Mouse (Mus musculus): ENCODE measurements around the gene Adamtsl2. TPM values are rescaled to one million over a fixed set of nuclear protein-coding genes. Genes with fewer than 3 reads are reported as not detected.

Gene Adamtsl2
- polyA plus RNA-seq, 1 experiment from 2014 or later: 11.2 TPM

DNA sequence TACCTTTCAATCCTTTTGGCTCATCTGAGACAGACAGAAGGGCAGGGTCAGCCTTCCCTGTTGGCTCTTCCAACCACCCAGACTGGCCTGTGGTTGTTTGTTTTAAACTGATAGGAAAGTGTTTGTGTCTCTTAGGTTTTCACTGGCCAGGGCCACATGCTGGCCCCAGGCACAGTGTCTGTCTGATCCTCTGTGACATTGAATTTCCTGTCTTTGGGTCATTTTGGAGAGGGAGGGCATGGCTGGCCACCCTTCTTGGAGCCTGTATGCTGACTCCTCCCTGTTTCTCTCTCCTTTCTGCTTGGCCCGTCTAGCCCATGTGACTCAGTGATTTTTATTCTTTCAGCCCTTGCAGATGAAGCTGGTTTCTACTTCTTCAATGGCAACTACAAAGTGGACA, 10.1 kb downstream of the Adamtsl2 start:
- peaks cover 52% of the 10 kb centered on the region for H3K4me1 ChIP-seq
- H3K36me3 ChIP-seq: no peaks in the 10 kb centered on the region
- H3K27me3 ChIP-seq (replicated peaks): no peaks in the 10 kb centered on the region
- H3K4me3 ChIP-seq: no peak overlapping the region
- WGBS: 65% methylated on average over 1 of the region's 1 CpGs
- H3K27ac ChIP-seq (replicated peaks): no peak overlapping the region
- H3K9me3 ChIP-seq: no peaks in the 10 kb centered on the region
- H3K4me2 ChIP-seq: no peak overlapping the region
- ATAC-seq (ENCODE audit: extremely low read depth, insufficient number of reproducible peaks, low FRiP score, low TSS enrichment): no peak
- no peak overlapping the region for H3K9ac ChIP-seq

- Histone ChIP-seq H3K27me3 (replicated peaks) (0 out of 2 replicates have a peak, but pooled peaks cover 5% of the 10 kb centered on the region), H3K36me3 (no peaks in the 10 kb centered on the region), H3K27ac (replicated peaks) (peak overlapping the region; percentile 69; the same call in 1 of the 2 replicates), H3K4me1 (peaks cover 39% of the 10 kb centered on the region), H3K9me3 (no peaks in the 10 kb centered on the region), H3K9ac (no peak overlapping the region), H3K4me3 (no peak overlapping the region), H3K4me2 (no peak overlapping the region)
- WGBS: 84% methylated on average over 7 of the region's 7 CpGs
- ATAC-seq (ENCODE audit: extremely low read depth, insufficient number of reproducible peaks, low FRiP score, low TSS enrichment): no peak
Measured at GRCm38 (mm10) chr2:27095178-27095577, 16.0 kb downstream of the Adamtsl2 start.

GRCm38 (mm10) chr2:27096341-27096981, 17.3 kb downstream of the Adamtsl2 start:
- ATAC-seq (ENCODE audit: extremely low read depth, insufficient number of reproducible peaks, low FRiP score, low TSS enrichment): no peak
- Histone ChIP-seq H3K9ac (peak overlapping the region; percentile 63), H3K36me3 (no peaks in the 10 kb centered on the region), H3K9me3 (no peaks in the 10 kb centered on the region), H3K4me1 (peaks cover 39% of the 10 kb centered on the region), H3K4me3 (no peak overlapping the region), H3K27ac (replicated peaks) (peak overlapping the region; percentile 69), H3K27me3 (replicated peaks) (0 out of 2 replicates have a peak, but pooled peaks cover 6% of the 10 kb centered on the region), H3K4me2 (peak overlapping the region; percentile 36)
- WGBS: 17% methylated on average over 13 of the region's 13 CpGs

DNA sequence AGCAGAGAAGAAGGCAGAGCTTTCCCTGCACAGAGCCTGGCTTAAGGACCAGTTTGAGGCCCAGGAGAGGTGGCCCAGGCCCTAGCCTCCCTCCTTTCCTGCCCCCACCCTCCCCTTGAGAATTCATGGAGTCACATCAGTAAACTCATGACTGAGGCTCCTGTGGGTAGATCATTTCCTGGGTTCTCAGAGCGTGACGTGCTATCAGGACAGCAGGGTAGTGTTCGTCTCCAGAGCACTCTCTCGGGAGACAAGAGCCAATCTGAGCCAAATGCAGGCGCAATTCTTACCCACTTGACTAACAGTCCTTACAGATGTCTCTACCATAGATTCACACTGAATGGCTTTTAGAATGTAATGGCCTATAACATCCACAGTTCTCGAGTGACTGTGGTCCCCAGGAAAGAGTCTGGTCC, 18.1 kb downstream of the Adamtsl2 start:
- Histone ChIP-seq H3K4me2 (no peak overlapping the region), H3K27ac (replicated peaks) (peak overlapping the region; percentile 69), H3K4me3 (no peak overlapping the region), H3K9me3 (no peaks in the 10 kb centered on the region), H3K36me3 (no peaks in the 10 kb centered on the region; the same call in 1 of the 2 replicates), H3K9ac (peak overlapping the region; percentile 63), H3K4me1 (peaks cover 39% of the 10 kb centered on the region), H3K27me3 (replicated peaks) (peaks cover 14% of the 10 kb centered on the region)
- no peak for ATAC-seq (ENCODE audit: extremely low read depth, insufficient number of reproducible peaks, low FRiP score, low TSS enrichment)
- WGBS: 30% methylated on average over 6 of the region's 6 CpGs

DNA sequence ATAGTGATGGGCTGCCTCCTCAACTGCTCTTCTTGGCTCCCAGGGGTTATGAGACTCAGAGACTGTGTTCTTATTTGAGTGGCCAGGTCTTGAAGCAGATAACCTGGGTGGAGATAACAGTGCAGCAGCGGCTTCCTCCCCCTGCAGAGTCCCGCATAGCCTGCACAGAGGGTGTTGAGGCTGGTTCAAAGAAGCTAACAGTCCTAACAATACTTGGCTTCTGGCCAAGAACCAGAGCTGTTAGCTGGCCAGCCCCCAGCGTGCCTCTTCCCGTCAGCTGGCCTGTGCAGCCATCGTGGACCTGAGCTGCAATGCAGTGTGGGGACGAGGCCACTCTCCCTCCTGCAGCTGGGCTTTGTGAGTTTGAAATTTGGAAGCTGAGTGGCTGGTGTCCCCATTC, 18.6 kb downstream of the Adamtsl2 start:
- Histone ChIP-seq H3K9ac (peak overlapping the region; percentile 59), H3K36me3 (no peaks in the 10 kb centered on the region; the same call in 1 of the 2 replicates), H3K27ac (replicated peaks) (peak overlapping the region; percentile 69), H3K4me1 (peaks cover 39% of the 10 kb centered on the region), H3K4me2 (no peak overlapping the region; the same call in 1 of the 2 replicates), H3K4me3 (no peak overlapping the region), H3K9me3 (no peaks in the 10 kb centered on the region), H3K27me3 (replicated peaks) (peaks cover 19% of the 10 kb centered on the region)
- peak; percentile 55 for ATAC-seq (ENCODE audit: extremely low read depth, insufficient number of reproducible peaks, low FRiP score, low TSS enrichment)
- 1% methylated on average over 6 of the region's 6 CpGs for whole genome bisulfite sequencing

GRCm38 (mm10) chr2:27103554-27103953, 24.4 kb downstream of the Adamtsl2 start:
- no peak for ATAC-seq (ENCODE audit: extremely low read depth, insufficient number of reproducible peaks, low FRiP score, low TSS enrichment)
- no peak overlapping the region for H3K4me3 ChIP-seq

GRCm38 (mm10) chr2:27106816-27107215, 27.6 kb downstream of the Adamtsl2 start:
- no peak overlapping the region for H3K27ac ChIP-seq (replicated peaks)
- no peaks in the 10 kb centered on the region for H3K9me3 ChIP-seq
- H3K4me1 ChIP-seq: peaks cover 18% of the 10 kb centered on the region
- peaks cover 7% of the 10 kb centered on the region for H3K36me3 ChIP-seq
- H3K9ac ChIP-seq: no peak overlapping the region
- no peak overlapping the region for H3K4me2 ChIP-seq
- WGBS: 72% methylated on average over 3 of the region's 3 CpGs
- H3K4me3 ChIP-seq: no peak overlapping the region
- no peak for ATAC-seq (ENCODE audit: extremely low read depth, insufficient number of reproducible peaks, low FRiP score, low TSS enrichment)
- H3K27me3 ChIP-seq (replicated peaks): peaks cover 44% of the 10 kb centered on the region

More at GRCm38 (mm10) chr2:27103554-27103953, 24.4 kb downstream of the Adamtsl2 start:
- Histone ChIP-seq H3K9ac (no peak overlapping the region), H3K4me2 (no peak overlapping the region), H3K4me1 (peaks cover 21% of the 10 kb centered on the region), H3K27ac (replicated peaks) (no peak overlapping the region), H3K27me3 (replicated peaks) (peaks cover 46% of the 10 kb centered on the region), H3K9me3 (no peaks in the 10 kb centered on the region), H3K36me3 (peaks cover 4% of the 10 kb centered on the region)
- WGBS: 48% methylated on average over 7 of the region's 7 CpGs

DNA sequence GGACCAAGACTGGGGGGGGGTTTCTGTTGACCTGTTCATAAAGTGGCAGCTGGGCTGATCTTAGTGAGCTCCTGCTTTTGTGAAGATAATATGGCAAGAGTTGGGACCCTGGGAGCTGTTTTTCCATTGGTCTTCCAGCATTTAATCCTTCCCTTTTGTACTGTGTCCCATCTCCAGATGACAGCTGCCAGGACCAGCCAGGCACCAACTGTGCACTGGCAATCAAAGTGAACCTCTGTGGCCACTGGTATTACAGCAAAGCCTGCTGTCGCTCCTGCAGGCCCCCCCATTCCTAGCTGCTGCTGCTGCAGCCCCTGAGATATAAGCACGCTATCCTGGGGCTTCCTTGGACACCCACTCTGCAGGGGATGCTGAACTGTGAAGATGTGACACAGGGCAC, 29.0 kb downstream of the Adamtsl2 start:
- peaks cover 35% of the 10 kb centered on the region for H3K27me3 ChIP-seq (replicated peaks)
- H3K9me3 ChIP-seq: no peaks in the 10 kb centered on the region
- peaks cover 18% of the 10 kb centered on the region for H3K4me1 ChIP-seq
- no peak overlapping the region for H3K4me2 ChIP-seq
- no peak overlapping the region for H3K9ac ChIP-seq
- peaks cover 7% of the 10 kb centered on the region; the same call in 1 of the 2 replicates for H3K36me3 ChIP-seq
- 77% methylated on average over 2 of the region's 2 CpGs for WGBS
- ATAC-seq (ENCODE audit: extremely low read depth, insufficient number of reproducible peaks, low FRiP score, low TSS enrichment): no peak
- H3K27ac ChIP-seq (replicated peaks): no peak overlapping the region
- H3K4me3 ChIP-seq: no peak overlapping the region

GRCm38 (mm10) chr2:27109052-27109451, 29.9 kb downstream of the Adamtsl2 start:
- Histone ChIP-seq H3K27me3 (replicated peaks) (peaks cover 35% of the 10 kb centered on the region), H3K9ac (no peak overlapping the region), H3K9me3 (no peaks in the 10 kb centered on the region), H3K4me1 (peaks cover 10% of the 10 kb centered on the region), H3K4me2 (no peak overlapping the region), H3K4me3 (no peak overlapping the region), H3K27ac (replicated peaks) (no peak overlapping the region), H3K36me3 (peaks cover 7% of the 10 kb centered on the region; the same call in 1 of the 2 replicates)
- WGBS: 82% methylated on average over 5 of the region's 5 CpGs
- ATAC-seq (ENCODE audit: extremely low read depth, insufficient number of reproducible peaks, low FRiP score, low TSS enrichment): no peak

DNA sequence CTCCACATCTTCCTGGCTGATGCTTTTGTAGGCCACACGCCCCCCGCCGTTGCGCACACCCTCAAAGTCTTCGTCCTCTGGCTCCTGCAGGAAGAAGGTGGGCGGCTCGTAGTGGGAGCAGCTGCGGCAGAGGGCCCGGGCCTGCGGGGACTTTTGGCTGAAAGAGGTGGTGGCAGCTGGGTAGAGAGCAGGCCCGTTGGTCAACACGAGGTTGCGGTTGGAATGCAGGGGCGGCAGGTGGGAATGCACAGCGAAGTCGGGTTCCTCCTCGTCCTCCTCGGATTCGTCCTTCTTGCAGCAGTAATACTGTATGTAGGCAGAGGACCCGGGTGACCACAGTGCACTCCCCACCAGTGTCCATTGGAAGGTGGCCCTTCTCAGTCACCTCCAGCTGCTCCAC, 33.4 kb downstream of the Adamtsl2 start:
- 75% methylated on average over 20 of the region's 20 CpGs for WGBS
- no peaks in the 10 kb centered on the region for H3K9me3 ChIP-seq
- peaks cover 7% of the 10 kb centered on the region; the same call in 1 of the 2 replicates for H3K36me3 ChIP-seq
- no peak overlapping the region for H3K9ac ChIP-seq
- H3K4me3 ChIP-seq: no peak overlapping the region
- H3K4me1 ChIP-seq: no peaks in the 10 kb centered on the region
- no peak for ATAC-seq (ENCODE audit: extremely low read depth, insufficient number of reproducible peaks, low FRiP score, low TSS enrichment)
- no peak overlapping the region for H3K4me2 ChIP-seq
- H3K27ac ChIP-seq (replicated peaks): no peak overlapping the region
- H3K27me3 ChIP-seq (replicated peaks): peaks cover 14% of the 10 kb centered on the region

DNA sequence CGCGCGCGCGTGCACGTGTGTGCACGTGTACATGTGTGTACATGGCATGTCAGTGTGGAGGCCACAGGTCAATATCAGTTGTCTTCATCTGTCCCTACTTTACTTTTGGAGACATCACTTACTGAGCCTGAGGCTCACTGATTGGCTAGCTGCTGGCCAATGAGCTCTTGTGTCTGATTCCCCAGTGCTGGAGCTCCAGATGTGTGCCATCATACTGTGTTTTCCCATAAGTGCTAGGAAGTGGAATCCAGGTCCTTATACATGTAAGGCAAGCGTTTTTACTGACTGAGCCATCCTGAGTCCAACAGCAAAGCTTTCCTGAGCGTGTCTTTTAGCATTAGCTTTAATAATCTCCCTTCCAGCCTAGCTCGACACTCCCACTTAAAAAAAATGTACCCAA, 35.0 kb downstream of the Adamtsl2 start:
- Histone ChIP-seq H3K4me3 (no peak overlapping the region), H3K9me3 (no peaks in the 10 kb centered on the region), H3K36me3 (no peaks in the 10 kb centered on the region; the same call in 1 of the 2 replicates), H3K9ac (no peak overlapping the region), H3K4me2 (no peak overlapping the region), H3K27ac (replicated peaks) (no peak overlapping the region), H3K4me1 (peaks cover 14% of the 10 kb centered on the region), H3K27me3 (replicated peaks) (peaks cover 4% of the 10 kb centered on the region; the same call in 1 of the 2 replicates)
- no peak for ATAC-seq (ENCODE audit: extremely low read depth, insufficient number of reproducible peaks, low FRiP score, low TSS enrichment)
- 83% methylated on average over 10 of the region's 10 CpGs for WGBS

GRCm38 (mm10) chr2:27118452-27118851, 39.3 kb downstream of the Adamtsl2 start:
- H3K36me3 ChIP-seq: no peaks in the 10 kb centered on the region
- H3K4me3 ChIP-seq: no peak overlapping the region
- no peaks in the 10 kb centered on the region for H3K9me3 ChIP-seq
- no peak for ATAC-seq (ENCODE audit: extremely low read depth, insufficient number of reproducible peaks, low FRiP score, low TSS enrichment)
- no peaks in the 10 kb centered on the region; the same call in 1 of the 2 replicates for H3K27me3 ChIP-seq (replicated peaks)
- H3K4me1 ChIP-seq: peaks cover 52% of the 10 kb centered on the region
- peak overlapping the region; percentile 76 for H3K27ac ChIP-seq (replicated peaks)
- 35% methylated on average over 4 of the region's 4 CpGs for WGBS
- 0 out of 2 replicates have a peak overlapping the region, but pooled peaks have one; percentile 6 for H3K4me2 ChIP-seq
- peak overlapping the region; percentile 3; the same call in 1 of the 2 replicates for H3K9ac ChIP-seq

Measured in heart, embryonic 13.5 days (tissue).